Mouse (Mus musculus): ENCODE data around the gene Ccdc86.

- no peak for TF ChIP-seq GATA1 (IDR thresholded peaks at IDR 0.05; ENCODE audit: borderline replicate concordance, low read length)
- TF ChIP-seq FLI1 (IDR thresholded peaks at IDR 0.05; ENCODE audit: low read length) = no peak
These were observed 18.4 kb downstream of the Ccdc86 start for GRCm38 (mm10) chr19:10930641-10931040.

Data from megakaryocyte, embryonic 14.5 days (primary cell).